Mouse (Mus musculus): Measurements from ENCODE around the gene Sirt6.

The Sirt6 gene

DNA sequence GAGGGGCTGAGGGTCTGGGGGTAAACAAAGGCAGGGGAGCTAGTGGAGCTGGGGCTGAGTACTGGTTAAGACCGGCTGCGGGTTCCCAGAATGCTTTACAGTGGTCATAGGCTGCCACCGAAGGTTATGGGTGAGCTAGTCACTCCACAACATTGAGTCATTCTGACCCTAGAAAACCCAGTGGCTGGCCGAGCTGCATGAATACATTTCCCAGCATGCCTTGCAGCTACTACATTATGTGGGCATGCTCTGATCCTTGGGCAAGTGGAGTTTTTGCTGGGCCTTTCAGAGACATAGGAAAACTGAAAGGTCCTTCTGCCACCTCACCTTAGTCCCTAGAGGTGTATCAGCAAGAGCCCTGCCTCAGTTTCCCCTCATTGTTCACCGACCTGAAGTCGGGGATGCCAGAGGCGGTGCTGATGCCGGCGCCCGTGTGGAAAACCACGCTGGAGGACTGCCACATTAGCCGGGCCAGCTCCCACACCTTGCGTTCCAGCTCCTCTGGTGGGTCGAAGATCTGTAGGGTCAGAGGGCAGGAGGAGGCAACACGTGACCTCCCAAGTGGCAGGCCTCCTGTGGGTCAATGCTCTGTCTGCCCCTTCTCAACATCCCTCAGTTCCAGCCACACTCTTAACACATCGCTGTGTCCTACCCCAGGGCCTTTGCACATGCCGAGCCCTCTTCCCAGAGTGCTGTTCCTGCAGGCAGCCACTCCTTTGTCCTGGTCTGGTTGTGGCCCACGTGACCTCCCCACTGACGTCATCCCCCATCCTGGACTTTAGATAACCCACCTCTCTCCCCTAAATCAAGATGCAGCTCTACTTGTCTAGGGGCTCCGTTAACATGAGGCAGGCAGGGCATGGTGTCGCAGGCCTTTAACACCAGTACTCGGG, 1.2 kb downstream of the Sirt6 start:
- no peak for DNase-seq (ENCODE audit: low spot score in 2 of 2)

DNA sequence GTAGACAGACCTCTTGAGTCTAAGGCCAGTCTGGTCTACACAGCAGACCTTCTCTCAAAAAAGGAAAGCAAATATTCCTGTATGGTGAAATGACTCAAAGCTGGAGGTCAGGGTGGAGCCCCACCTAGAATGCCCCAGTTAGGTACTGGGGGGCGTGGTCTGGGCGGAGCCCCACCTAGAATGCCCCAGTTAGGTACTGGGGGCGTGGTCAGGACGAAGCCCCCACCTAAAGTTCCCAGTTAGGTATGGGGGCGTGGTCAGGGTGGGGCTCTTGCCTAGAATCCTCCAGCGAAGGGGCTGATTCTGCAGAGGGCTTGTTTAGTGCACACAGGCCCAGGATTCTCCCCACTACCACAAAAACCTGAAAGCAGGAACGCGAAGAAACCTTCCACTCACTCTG, 4.2 kb downstream of the Sirt6 start:
- no peak for DNase-seq (ENCODE audit: low spot score in 2 of 2)

DNA sequence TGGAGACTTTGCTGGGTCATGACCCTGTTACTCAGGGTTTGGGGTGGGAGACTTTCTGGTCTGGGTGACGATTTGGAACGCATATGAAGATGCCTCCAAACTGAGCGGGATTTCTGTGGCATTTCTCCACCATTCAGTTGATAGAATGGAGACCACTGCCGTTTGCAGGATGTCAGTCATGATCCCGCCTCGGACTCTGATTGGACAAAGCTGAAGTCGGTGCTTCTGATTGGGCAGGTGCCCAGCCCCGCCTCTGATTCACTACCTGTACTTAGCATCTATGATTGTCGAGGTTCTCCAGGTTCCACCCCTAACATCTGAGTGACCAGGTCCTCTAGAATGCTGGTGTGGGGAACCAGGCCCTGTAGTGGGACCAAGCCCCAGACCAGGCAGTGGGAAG, 6.8 kb downstream of the Sirt6 start:
- DNase-seq (ENCODE audit: low spot score in 2 of 2), result no peak

DNA sequence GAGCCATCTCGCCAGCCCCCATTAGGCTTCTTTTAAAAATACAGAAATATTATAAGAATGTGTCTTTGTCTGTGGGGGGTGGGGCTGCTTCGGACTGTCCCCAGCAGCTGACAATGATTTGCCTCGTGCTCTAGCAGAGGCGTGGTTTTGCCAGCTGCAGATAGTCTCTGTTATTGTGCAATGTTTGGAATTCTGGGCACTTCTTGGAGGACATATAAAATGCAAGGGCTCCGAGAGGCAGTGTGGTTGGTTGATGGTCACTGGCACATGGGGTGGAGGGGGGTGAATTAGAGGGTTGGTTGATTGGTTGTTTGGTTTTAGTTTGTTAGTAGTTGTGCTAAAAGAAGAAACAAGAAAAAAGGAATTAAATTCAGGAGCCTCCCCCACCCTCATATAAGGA, 7.6 kb downstream of the Sirt6 start:
- no peak for DNase-seq (ENCODE audit: low spot score in 2 of 2)

DNA sequence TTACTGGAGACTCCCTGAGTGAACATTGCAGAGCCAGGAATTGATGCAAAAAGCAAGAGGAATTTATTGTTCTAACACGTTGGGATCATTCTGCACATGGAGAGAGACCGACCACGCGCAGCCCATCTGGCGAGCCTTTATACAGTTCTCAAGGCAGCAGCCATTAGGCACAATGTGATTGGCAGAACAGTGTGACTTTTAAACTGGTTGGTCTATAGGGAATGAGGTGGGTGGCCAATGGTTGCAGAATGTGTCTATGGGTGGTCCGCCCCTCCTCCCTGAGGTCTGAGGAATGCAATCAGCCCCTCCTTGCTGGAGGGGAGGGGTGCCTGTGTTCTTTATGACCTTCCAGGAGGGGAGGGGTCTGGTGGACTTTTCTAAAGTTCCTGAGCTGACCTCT, 12.1 kb downstream of the Sirt6 start:
- no peak for DNase-seq (ENCODE audit: low spot score in 2 of 2)

DNA sequence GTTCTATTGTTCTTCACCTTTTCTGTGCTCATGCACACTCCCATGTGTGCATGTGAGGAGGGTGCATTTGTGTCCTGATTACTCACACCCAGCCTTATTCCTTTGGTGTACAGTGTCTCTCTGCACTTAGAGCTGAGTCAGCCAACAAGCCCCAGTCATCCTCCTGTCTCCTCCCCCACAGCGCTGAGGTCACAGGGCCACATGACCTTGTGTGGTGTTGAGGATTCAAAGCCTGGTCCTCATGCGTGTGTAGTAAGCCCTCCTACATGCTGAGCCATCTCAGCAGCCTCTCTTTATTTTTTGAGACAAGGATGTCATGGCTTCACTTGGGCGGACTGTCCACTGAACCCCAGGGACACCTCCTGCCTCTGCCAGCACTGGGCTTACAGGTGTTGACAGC, 14.8 kb downstream of the Sirt6 start:
- no peak for DNase-seq (ENCODE audit: low spot score in 2 of 2)

DNA sequence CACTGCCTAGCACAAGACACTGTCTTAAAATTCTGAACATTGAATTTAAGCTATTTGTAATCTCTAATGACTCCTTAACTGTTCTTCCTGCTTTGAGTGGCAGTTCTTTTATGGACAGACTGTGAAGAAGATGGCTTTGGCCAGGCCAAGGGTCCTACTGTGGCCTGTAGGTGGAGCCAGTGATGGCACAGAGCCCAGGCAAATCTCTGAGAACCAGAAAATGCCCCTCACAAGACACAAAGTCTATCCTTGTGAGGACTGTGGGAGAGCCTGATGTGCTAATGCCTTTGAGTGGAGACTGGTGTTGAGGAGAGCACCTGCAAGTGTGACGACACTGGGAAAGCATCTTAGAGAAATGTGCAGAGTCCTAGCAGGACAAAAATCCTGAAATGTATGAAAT, 19.3 kb downstream of the Sirt6 start:
- no peak for DNase-seq (ENCODE audit: low spot score in 2 of 2)

DNA sequence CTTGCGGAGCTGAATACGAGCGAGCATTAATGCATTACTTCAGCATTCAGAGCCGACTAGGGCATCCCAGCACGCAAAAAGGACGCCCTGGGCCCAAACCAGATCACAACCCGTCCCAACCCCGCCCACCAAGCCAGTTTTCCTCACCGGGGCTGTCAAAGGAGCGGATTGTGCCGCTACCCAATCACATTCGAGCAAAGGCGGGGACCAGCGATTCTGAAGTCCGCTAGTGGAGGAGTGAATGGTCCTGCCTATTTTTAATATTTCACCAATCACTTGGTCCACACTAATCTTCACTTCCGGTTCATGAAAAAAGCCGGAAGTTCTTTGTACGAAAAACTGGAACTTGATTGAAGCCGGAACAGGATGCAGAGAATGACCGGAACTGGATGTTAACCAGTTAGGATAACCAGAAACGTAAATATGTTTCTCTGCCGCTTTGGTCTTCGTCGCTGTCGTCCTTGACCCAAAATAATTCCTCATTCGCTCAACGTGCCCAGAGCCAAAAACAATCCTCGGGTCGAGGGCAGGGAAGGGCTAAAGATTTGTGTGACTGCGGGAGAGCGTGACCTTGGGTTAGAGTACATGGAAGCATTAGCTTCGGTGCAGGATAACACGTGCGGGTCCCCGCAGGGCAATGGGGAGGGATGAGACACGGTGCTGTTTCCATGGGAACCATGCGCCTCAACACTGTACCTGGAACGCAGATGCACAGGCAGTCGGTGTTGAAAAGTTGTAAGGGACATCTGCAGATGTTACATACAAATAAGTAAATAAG, 21.4 kb downstream of the Sirt6 start, which contains the start of gene BC025920:
Gene BC025920 (plus strand): TSS at position 297 of the 778 bp plus-strand sequence.
- DNase-seq (ENCODE audit: low spot score in 2 of 2), result peak; percentile 80 to 88

DNA sequence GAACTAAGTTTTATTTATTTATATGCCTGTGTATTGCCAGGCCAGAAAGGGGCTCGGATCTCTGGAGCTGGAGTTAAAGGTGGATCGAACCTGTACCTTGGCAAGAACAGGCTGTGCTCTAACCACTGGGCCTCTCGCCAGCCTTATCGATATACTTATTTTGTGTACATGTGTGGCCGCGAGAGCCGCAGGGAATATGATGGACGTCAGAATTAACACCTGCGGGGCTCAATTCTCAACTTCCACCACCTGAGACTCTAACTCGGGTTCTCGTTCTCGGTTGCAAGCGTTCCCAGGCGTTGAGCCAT, 22.0 kb downstream of the Sirt6 start:
- no peak for DNase-seq (ENCODE audit: low spot score in 2 of 2)

DNA sequence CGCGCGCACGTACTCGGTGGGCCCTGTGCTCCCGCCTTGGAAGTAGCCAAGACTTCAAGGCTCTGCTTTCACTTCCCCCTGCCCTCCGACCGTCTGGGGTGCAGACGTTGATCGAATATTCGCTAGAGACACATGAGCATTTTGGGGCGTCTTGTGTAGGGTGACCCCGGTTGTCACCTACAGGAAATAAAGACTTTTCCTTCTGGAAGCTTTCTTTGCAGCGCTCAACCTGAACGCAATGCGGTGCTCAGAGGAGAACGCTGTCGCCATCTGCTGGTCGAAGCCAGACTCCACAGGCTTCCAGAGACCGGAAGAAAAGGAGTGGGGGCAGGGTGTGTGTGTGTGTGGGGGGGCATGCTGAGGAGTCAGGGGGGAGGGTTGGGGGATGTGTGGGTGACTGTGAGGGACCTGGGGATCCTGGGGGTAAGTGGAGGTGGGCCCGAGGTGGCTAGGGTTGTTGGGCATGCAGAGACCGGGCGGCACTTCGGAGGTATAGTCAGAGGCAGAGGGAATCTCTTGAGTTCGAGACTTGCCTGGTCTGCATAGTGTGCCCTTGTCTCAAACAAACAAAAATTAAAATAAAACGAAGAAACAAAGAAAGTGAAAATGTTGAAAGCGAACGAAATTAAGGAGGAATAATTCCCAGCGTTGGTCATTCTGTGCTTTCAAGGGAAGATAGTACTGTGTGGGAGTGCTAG, 22.5 kb downstream of the Sirt6 start:
- DNase-seq (ENCODE audit: low spot score in 2 of 2), result peak; percentile 74 to 80

DNA sequence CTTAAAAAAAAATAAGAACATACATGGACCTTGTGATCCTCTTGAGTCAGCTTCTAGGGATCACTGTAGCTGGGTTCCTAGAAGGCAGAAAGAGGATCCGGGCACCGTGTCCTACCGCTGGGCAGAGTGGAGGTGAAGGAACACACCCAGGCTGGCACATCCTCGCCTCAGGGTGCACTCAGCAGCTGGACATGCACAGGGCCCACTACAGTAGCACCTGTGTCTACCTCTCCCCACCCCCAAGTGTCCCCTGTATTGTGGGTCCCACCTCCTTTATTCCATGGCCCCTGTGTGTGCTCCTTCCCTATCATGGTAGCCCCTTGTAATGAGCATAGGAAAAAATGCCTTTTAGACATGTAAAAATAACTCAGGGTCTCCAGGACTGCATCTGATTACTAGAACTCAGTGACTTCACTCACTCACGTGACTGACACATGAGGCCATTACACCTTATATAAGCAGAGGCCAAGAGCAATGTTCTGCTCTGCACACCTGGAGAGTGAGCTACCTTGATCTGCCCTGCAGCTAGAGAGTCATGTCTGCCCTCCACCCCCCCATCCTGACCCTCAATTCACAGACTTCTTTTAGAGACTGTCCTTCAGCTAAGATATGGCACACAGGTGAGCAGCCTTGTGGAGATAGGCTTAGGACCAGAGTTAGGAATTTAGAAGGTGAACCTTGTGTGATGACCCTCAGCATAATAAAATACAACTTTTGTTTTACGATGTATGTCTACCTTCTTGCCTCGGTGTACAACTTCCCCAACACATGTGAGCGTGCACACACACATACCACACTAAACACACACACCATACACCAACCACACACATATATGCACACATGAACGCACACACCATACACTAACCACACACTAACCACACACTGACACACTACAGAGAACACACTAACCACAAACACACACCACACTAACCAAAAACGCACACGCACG, 23.3 kb downstream of the Sirt6 start:
- DNase-seq (ENCODE audit: low spot score in 2 of 2), result no peak

DNA sequence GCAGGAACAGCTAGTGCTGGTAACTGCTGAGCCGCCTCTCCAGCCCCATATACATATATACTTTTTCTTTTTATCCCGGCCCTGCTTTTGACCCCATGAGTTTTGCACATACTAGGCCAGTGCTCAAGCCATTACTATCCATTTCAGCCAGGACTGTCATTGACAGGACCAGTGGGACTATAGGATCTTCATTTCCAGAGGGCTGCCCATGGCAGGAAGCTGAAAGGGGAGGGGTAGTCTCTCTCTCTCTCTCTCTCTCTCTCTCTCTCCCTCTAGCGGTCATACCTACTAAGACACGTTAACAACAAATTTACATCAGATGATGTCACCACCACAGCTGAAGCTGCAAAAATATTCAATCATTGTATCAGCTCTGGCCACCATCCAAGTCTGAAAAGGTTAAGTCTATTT, 24.9 kb downstream of the Sirt6 start:
- DNase-seq (ENCODE audit: low spot score in 2 of 2), result no peak

DNA sequence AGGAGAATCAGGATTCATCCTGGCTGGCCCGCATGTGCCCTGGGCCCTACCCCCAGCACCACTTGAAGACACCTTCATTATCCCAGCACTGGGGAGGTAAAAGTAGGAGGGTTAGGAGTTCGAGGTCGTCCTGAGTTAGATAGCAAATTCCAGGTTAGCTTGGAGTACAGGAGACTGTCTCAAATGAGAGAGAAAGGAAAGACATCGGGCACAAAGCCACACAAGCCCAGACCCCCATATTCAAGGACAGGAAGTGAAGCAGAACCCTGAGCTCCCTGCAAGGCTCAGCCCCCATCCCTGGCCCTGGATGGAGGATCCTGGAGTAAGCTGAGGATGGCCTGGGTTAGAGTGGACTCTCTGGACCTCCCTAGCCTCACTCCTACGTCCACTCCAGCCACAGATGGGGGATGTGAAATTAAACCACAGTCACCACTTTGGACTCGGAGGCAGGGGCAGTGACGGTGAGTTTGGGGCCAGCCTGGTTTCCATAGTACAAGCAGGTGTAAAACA, 26.1 kb downstream of the Sirt6 start:
- DNase-seq (ENCODE audit: low spot score in 2 of 2), result no peak

DNA sequence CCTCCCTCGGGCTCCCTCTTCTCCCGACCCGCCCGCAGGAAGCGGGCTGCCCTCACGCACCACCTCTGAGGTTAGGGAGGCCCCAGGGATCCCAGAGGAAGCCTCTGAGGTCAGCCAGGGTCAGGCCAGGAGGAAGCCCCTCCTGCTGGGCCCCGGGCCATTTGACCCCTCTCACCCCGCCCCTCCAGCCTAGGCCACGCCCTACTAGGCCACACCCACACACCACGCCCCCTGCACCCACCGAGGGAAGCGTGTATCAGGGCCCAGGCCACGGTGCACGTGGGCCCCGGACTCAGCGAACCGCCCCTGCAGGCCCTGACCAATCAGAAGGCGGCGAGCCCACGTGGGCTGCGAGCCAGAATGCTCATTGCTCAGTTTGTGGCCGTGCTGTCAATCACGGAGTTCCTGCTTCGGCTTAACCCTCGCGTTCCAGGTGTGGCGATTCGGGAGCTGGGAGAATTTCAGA, 26.8 kb downstream of the Sirt6 start, which contains the start of gene Tle6:
Gene Tle6 (minus strand): TSS at position 336 of the 466 bp plus-strand sequence.
- DNase-seq (ENCODE audit: low spot score in 2 of 2), result peak; percentile 93 to 94

DNA sequence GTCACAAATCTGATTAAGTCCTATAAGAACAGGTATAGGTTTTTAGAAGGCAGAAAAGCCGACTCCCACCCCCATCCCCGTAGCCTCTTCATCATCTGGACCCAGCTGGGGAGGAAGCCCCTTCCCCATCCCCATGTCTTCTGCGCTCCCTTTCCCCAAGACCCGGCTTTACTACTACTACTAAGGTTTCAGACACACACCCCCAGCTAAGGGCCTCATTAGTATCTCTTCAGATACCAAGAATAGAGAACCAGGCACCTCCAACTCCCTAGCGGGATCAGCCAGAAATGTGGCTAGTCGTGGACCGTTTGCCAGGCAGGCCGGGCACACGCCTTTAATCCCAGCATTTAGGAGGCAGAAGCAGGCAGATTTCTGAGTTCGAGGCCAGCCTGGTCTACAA, 27.5 kb downstream of the Sirt6 start:
- no peak for DNase-seq (ENCODE audit: low spot score in 2 of 2)

DNA sequence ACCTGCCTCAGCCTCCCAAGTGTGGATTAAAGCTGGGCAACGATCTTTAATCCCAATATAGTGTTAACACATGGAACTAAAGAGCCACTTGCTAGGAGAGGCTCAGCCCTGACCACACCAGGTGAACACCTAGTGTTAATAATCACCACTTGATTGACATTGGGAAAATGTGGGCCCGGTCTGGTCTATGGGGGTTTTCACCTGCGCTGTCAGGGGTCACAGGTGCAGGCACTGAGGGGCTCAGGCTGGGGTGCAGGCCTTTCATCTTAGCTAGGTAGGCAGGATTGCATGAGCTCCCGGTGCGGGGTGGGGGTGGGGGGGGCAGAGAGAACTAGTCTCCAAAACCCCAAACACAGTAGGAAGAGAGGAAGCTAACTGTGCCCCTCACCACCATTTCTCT, 28.0 kb downstream of the Sirt6 start:
- DNase-seq (ENCODE audit: low spot score in 2 of 2), result no peak

DNA sequence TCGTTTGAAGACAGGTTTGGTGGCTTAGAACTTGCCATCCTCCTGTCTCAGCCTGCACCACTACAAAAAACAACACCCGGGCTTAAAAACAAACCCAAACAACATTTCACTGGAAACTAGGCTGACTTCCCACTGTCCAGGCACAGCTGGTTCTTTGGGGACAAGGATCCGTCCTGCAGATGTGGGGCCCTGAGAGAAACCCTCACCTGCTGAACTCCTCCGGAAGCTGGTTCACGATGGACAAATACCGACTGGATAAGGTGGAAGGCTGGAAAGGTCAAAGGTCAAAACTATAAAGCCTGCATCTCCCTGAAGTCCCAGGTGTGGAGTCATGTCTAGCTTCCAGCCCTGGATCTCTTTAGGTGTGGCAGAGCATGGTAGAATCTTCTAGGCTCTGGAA, 28.7 kb downstream of the Sirt6 start:
- no peak for DNase-seq (ENCODE audit: low spot score in 2 of 2)

DNA sequence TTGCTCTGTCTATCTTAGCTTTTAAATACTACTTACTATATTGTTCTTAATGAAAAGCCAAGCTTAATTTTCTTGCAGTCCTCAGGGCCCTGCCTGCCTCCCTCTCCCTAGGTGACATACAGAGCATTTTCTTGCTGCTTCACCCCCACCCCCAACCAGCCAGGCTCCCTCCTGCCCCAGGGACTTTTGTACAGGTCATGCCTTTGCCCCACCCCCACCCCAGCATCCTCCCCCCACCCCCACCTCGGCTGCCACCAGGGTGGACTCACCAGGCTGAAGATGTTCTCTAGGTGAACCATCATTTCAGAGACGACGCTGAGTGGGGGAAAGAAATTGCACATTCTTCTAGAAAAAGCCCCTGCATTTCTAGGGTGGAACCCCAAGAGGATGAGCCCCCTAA, 29.3 kb downstream of the Sirt6 start:
- no peak for DNase-seq (ENCODE audit: low spot score in 2 of 2)

DNA sequence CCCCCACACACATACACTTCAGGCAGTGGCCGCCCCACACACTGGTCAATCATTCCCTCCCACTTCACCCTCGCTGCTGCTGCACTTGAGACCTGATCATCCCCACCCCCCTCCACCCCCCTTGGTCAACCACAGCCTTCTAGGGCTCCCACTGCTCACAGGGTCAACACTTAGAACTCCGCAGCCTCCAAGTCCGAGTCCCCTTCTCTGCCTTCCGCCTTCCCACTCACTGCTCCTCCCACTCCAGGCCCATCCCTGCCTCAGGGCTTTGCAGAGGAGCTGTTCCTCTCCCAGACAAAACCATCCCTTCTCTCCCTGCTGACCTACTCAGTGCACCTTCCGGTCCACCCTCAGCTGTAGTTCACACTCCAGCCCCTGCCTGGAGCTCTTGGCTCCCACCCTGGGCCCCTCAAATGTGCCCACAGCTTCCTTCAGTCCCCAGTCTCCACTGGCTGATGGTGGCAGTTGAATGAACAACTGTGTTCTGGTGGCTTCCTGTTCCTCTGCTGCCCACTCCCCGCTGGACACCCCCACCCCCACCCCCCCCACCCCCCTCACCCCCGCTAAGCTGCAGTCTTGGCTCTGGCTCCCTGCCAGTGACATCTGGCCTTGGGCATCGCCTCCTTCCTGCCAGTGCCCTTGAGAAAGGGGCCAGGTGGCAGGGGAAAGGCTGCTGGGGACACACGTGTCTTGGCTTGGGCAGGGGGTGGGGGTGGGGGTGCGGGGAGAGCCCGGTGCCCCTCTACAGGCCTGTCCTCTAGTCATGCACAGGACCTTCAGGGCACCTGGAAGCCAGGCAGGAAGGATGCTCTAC, 30.3 kb downstream of the Sirt6 start:
- no peak for DNase-seq (ENCODE audit: low spot score in 2 of 2)

DNA sequence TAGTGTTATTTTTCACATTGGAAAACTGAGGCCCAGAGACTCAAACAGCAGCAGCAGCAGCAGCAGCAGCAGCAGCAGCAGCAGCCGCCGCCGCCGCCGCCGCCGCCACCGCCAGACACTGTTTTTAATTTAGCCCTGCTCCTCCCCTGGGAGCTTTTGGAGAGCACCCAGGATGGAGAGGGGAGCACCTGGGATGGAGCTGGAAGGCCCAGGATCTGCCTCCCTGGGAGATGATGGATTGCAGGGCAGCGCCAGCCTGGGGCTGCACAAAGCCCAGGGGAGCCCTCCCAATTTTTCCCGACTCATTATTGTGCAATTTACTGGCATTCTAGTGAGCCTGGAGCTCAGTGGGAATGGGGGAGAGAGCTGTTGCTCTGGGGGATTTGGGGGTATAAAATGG, 31.0 kb downstream of the Sirt6 start:
- no peak for DNase-seq (ENCODE audit: low spot score in 2 of 2)
